Mouse (Mus musculus) E14TG2a.4 (cell line): ENCODE data around the gene Thsd7b.
"Not testable (repeated sequence)": the region's sequence is repeated elsewhere in the genome, so short reads cannot be mapped to it uniquely, and the experiment has no call there.

Source experiments
- H3K27me3 ChIP-seq: 2 replicates; pipeline ENCODE4 v1.6.1; 2014; ENCODE audit warnings: low read length, control low read depth; ENCODE audit not compliant: insufficient read depth
- H3K36me3 ChIP-seq: 2 replicates; pipeline ENCODE4 v1.6.1; 2014; ENCODE audit warnings: low read length, control low read depth; ENCODE audit not compliant: insufficient read depth
- H3K4me1 ChIP-seq: replicated peaks from 2 replicates; pipeline ENCODE4 v1.6.1; 2014; ENCODE audit warnings: low read depth, low read length, control low read depth
- H3K4me3 ChIP-seq: replicated peaks from 2 replicates; pipeline ENCODE4 v1.5.1; 2014; ENCODE audit warnings: mild to moderate bottlenecking, low read length
- H3K9me3 ChIP-seq: 2 replicates; pipeline ENCODE4 v1.6.1; 2014; ENCODE audit warnings: low read length, control low read depth
- CTCF ChIP-seq: conservative IDR thresholded peaks from 2 replicates; pipeline ENCODE4 v1.5.1; 2014; ENCODE audit warnings: low read length
- NANOG ChIP-seq: IDR thresholded peaks from 2 replicates; pipeline ENCODE4 v1.6.1; 2014; ENCODE audit warnings: borderline replicate concordance, low read length, mixed read lengths
- POU5F1 ChIP-seq: IDR thresholded peaks from 2 replicates; pipeline ENCODE4 v1.6.1; 2014; ENCODE audit warnings: low read length, borderline replicate concordance

Thsd7b gene

DNA sequence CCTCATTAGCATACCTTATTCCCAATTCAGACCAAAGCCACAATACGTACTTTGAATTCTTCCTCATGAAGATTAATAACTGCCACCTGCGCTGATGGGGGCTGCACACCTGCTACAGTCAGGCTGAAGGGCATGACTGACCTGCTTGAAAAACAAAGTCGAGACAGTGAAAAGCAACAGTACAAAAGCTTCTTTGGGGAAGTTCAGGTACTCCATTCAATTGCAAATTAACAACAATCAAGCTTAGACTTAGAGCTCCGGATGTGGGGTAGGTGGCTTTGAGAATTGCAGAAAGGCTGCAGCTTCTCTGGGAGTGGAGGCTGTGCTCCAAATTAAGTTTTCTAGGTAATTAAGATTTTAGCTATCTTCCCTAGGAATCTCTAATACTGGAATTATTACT lies 973.2 kb downstream of the Thsd7b start:
- H3K36me3 ChIP-seq, H3K4me3 ChIP-seq, H3K4me1 ChIP-seq, H3K27me3 ChIP-seq: not testable (repeated sequence)
- TF ChIP-seq NANOG = peak; percentile 50; the same call in 1 of the 2 replicates
- H3K9me3 ChIP-seq = peaks cover 50% of the 10 kb centered on the region

DNA sequence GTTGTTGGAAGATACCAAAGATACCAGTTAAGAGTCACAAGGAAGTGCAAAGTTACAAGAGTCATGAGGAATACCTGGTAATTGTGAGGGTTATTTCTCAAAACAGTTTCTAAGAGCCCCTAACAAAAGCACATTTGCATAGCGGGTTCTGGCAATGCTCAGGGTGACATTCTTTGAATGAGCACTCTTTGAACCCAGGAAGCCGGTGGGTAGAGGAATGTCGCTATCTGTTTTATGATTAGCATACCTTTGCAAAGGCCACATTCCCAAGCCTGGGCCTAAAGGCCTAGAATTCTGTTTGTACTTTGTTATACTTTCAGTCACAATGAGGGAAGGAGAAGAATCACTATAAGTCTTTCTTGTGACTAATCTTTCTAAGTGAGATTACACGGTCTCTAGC lies 973.8 kb downstream of the Thsd7b start:
- 0 out of 2 replicates have a peak overlapping the region, but pooled peaks have one; percentile 7 for H3K4me3 ChIP-seq
- H3K4me1 ChIP-seq, H3K27me3 ChIP-seq, H3K36me3 ChIP-seq: not testable (repeated sequence)
- H3K9me3 ChIP-seq = peaks cover 56% of the 10 kb centered on the region

GRCm38 (mm10) chr1:130262046-130262445 lies 988.9 kb downstream of the Thsd7b start:
- Histone ChIP-seq H3K4me3 (no peak overlapping the region), H3K4me1 (no peaks in the 10 kb centered on the region), H3K9me3 (no peaks in the 10 kb centered on the region), H3K36me3 (no peaks in the 10 kb centered on the region), H3K27me3 (no peaks in the 10 kb centered on the region)
- TF ChIP-seq CTCF (no peak), NANOG (no peak), POU5F1 (no peak)
